Mouse (Mus musculus): ENCODE measurements at regions not wholly inside any gene's neighbourhood (a gene's known extent, or its start where the extent isn't known, plus 50 kb on each side); places are given as distances from the start of the nearest gene placed in this dataset.

GRCm38 (mm10) chr4:138509901-138510300 is 55.8 kb downstream of the Camk2n1 start:
- in situ Hi-C loops (cut with MboI, MseI): loop anchor here (10.0 kb wide), 1 partner anchor 1615 kb away; the partner anchor contains the start of genes C1qa and C1qc

- in situ Hi-C loops (cut with MboI, MseI): no loop called here
Observed at GRCm38 (mm10) chr4:138513876-138514275, 59.8 kb downstream of the Camk2n1 start.

All from T-helper 2 cell (primary cell).